Mouse (Mus musculus): ENCODE measurements at regions not wholly inside any gene's neighbourhood (a gene's known extent, or its start where the extent isn't known, plus 50 kb on each side); places are given as distances from the start of the nearest gene placed in this dataset.

GRCm38 (mm10) chr13:54882781-54883180, 66.4 kb upstream of the Unc5a start:
- peaks cover 14% of the 10 kb centered on the region for H3K4me1 ChIP-seq
- no peak overlapping the region for H3K4me2 ChIP-seq
- ATAC-seq (ENCODE audit: insufficient number of reproducible peaks, low FRiP score, low TSS enrichment, low read depth) = no peak
- WGBS = 45% methylated on average over 9 of the region's 9 CpGs
- H3K4me3 ChIP-seq = no peak overlapping the region
- peaks cover 14% of the 10 kb centered on the region for H3K27me3 ChIP-seq
- H3K9me3 ChIP-seq = no peaks in the 10 kb centered on the region
- no peak overlapping the region for H3K9ac ChIP-seq
- H3K36me3 ChIP-seq = no peaks in the 10 kb centered on the region
- H3K27ac ChIP-seq = no peak overlapping the region

GRCm38 (mm10) chr13:54883748-54884708, 65.2 kb upstream of the Unc5a start:
- Histone ChIP-seq H3K4me2 (no peak overlapping the region), H3K27me3 (peaks cover 19% of the 10 kb centered on the region), H3K4me1 (peaks cover 14% of the 10 kb centered on the region), H3K9ac (no peak overlapping the region), H3K4me3 (no peak overlapping the region), H3K27ac (no peak overlapping the region), H3K9me3 (no peaks in the 10 kb centered on the region), H3K36me3 (no peaks in the 10 kb centered on the region)
- WGBS = 40% methylated on average over 17 of the region's 17 CpGs
- no peak; the same call in 1 of the 2 replicates for ATAC-seq (ENCODE audit: insufficient number of reproducible peaks, low FRiP score, low TSS enrichment, low read depth)

GRCm38 (mm10) chr13:54884709-54885460, 64.3 kb upstream of the Unc5a start:
- WGBS = 27% methylated on average over 14 of the region's 14 CpGs
- ATAC-seq (ENCODE audit: insufficient number of reproducible peaks, low FRiP score, low TSS enrichment, low read depth) = no peak

GRCm38 (mm10) chr13:54887366-54887921, 61.8 kb upstream of the Unc5a start:
- Histone ChIP-seq H3K4me3 (no peak overlapping the region), H3K27me3 (peaks cover 19% of the 10 kb centered on the region), H3K36me3 (no peaks in the 10 kb centered on the region), H3K4me1 (peaks cover 14% of the 10 kb centered on the region), H3K9ac (no peak overlapping the region), H3K9me3 (no peaks in the 10 kb centered on the region), H3K27ac (no peak overlapping the region), H3K4me2 (peak overlapping the region; percentile 34)
- 13% methylated on average over 18 of the region's 18 CpGs for WGBS
- ATAC-seq (ENCODE audit: insufficient number of reproducible peaks, low FRiP score, low TSS enrichment, low read depth) = no peak

More at GRCm38 (mm10) chr13:54884709-54885460, 64.3 kb upstream of the Unc5a start:
- Histone ChIP-seq H3K9me3 (no peaks in the 10 kb centered on the region), H3K4me1 (peaks cover 14% of the 10 kb centered on the region), H3K36me3 (no peaks in the 10 kb centered on the region), H3K4me2 (no peak overlapping the region), H3K9ac (no peak overlapping the region), H3K27me3 (peaks cover 19% of the 10 kb centered on the region), H3K4me3 (no peak overlapping the region), H3K27ac (no peak overlapping the region)

- peaks cover 19% of the 10 kb centered on the region for H3K27me3 ChIP-seq
- H3K4me1 ChIP-seq = peaks cover 14% of the 10 kb centered on the region
- H3K27ac ChIP-seq = no peak overlapping the region
- 56% methylated on average over 5 of the region's 5 CpGs for WGBS
- no peaks in the 10 kb centered on the region for H3K36me3 ChIP-seq
- ATAC-seq (ENCODE audit: insufficient number of reproducible peaks, low FRiP score, low TSS enrichment, low read depth) = no peak
- no peak overlapping the region for H3K4me2 ChIP-seq
- no peak overlapping the region for H3K4me3 ChIP-seq
- H3K9me3 ChIP-seq = no peaks in the 10 kb centered on the region
- no peak overlapping the region for H3K9ac ChIP-seq
These were observed 61.2 kb upstream of the Unc5a start for GRCm38 (mm10) chr13:54888021-54888420.

- ATAC-seq (ENCODE audit: insufficient number of reproducible peaks, low FRiP score, low TSS enrichment, low read depth) = no peak
- Histone ChIP-seq H3K27me3 (peaks cover 19% of the 10 kb centered on the region), H3K4me3 (no peak overlapping the region), H3K36me3 (no peaks in the 10 kb centered on the region), H3K9me3 (no peaks in the 10 kb centered on the region), H3K27ac (no peak overlapping the region), H3K9ac (no peak overlapping the region), H3K4me1 (peaks cover 7% of the 10 kb centered on the region), H3K4me2 (no peak overlapping the region)
- 78% methylated on average over 8 of the region's 8 CpGs for WGBS
These were observed 59.4 kb upstream of the Unc5a start for GRCm38 (mm10) chr13:54889684-54890399.

DNA sequence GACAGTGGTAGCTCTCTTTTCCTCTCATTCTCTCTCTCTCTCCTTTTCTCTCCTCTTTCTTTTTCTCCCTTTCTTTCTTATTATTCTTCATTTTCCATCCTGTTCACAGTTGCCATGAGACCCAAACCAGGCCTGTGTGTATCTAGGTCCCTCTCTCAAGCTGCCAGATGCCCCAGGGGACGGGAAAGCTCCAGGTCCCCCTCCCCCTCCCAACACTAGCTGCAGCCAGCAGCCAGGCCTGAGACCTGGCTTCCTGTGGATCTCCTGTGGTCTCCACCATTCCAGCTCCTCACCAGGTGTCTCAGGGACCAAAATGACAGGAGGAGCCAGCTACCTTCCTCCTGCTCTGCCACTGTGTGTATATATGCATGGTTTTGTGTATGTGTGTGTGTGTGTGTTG, 56.6 kb upstream of the Unc5a start:
- H3K36me3 ChIP-seq = no peaks in the 10 kb centered on the region
- H3K4me1 ChIP-seq = peaks cover 7% of the 10 kb centered on the region
- 35% methylated on average over 1 of the region's 1 CpGs for WGBS
- H3K9ac ChIP-seq = no peak overlapping the region
- no peak overlapping the region for H3K4me3 ChIP-seq
- no peaks in the 10 kb centered on the region for H3K9me3 ChIP-seq
- H3K4me2 ChIP-seq = no peak overlapping the region
- no peak overlapping the region for H3K27ac ChIP-seq
- no peak for ATAC-seq (ENCODE audit: insufficient number of reproducible peaks, low FRiP score, low TSS enrichment, low read depth)
- H3K27me3 ChIP-seq = peaks cover 6% of the 10 kb centered on the region; the same call in 1 of the 2 replicates

- 40% methylated on average over 7 of the region's 7 CpGs for WGBS
- no peak overlapping the region for H3K4me3 ChIP-seq
- H3K27me3 ChIP-seq = no peaks in the 10 kb centered on the region
These were observed 55.6 kb upstream of the Unc5a start for GRCm38 (mm10) chr13:54893651-54894050.

GRCm38 (mm10) chr13:54895981-54896380, 53.2 kb upstream of the Unc5a start:
- H3K9me3 ChIP-seq = no peaks in the 10 kb centered on the region
- H3K36me3 ChIP-seq = no peaks in the 10 kb centered on the region
- ATAC-seq (ENCODE audit: insufficient number of reproducible peaks, low FRiP score, low TSS enrichment, low read depth) = no peak
- 36% methylated on average over 5 of the region's 5 CpGs for WGBS
- H3K4me2 ChIP-seq = no peak overlapping the region
- 0 out of 2 replicates have a peak, but pooled peaks cover 5% of the 10 kb centered on the region for H3K4me1 ChIP-seq
- no peak overlapping the region for H3K4me3 ChIP-seq
- no peak overlapping the region for H3K27ac ChIP-seq
- no peak overlapping the region for H3K9ac ChIP-seq
- H3K27me3 ChIP-seq = no peaks in the 10 kb centered on the region

More at GRCm38 (mm10) chr13:54893651-54894050, 55.6 kb upstream of the Unc5a start:
- Histone ChIP-seq H3K9ac (no peak overlapping the region), H3K27ac (no peak overlapping the region), H3K4me2 (no peak overlapping the region), H3K4me1 (0 out of 2 replicates have a peak, but pooled peaks cover 5% of the 10 kb centered on the region), H3K36me3 (no peaks in the 10 kb centered on the region), H3K9me3 (no peaks in the 10 kb centered on the region)
- ATAC-seq (ENCODE audit: insufficient number of reproducible peaks, low FRiP score, low TSS enrichment, low read depth) = no peak
